Mouse (Mus musculus) hindbrain, embryonic 15.5 days (tissue): ENCODE results near the gene Klhl35. TPM values are rescaled to one million over a fixed set of nuclear protein-coding genes. Genes with fewer than 3 reads are reported as not detected.
A peak's percentile ranks its signal among the peaks of the same experiment; 100 is the strongest.

Experiments used
- ATAC-seq: fragments of 200-750 bp; cut with Nextera tagmentation; 2 replicates; pipeline ENCODE4 v1.8.0; 2017; ENCODE audit warnings: low read depth, moderate number of reproducible peaks, moderate TSS enrichment; ENCODE audit not compliant: low FRiP score
- H3K27ac ChIP-seq: fragments of 300-500 bp; sonication (generic); replicated peaks from 2 replicates; pipeline ENCODE4 v1.5.1; 2015; ENCODE audit warnings: mild to moderate bottlenecking, inconsistent platforms
- H3K27me3 ChIP-seq: fragments of 300-500 bp; sonication (generic); 2 replicates; pipeline ENCODE4 v1.6.1; 2015; ENCODE audit warnings: control low read depth, inconsistent platforms
- H3K36me3 ChIP-seq: fragments of 300-500 bp; sonication (generic); 2 replicates; pipeline ENCODE4 v1.6.1; 2015; ENCODE audit warnings: control low read depth, inconsistent platforms
- H3K4me1 ChIP-seq: fragments of 300-500 bp; sonication (generic); replicated peaks from 2 replicates; pipeline ENCODE4 v1.6.1; 2015; ENCODE audit warnings: control low read depth, inconsistent platforms
- H3K4me2 ChIP-seq: fragments of 300-500 bp; sonication (generic); 2 replicates; pipeline ENCODE4 v1.6.1; 2015; ENCODE audit warnings: moderate library complexity, mild to moderate bottlenecking, inconsistent platforms
- H3K4me3 ChIP-seq: fragments of 300-500 bp; sonication (generic); 2 replicates; pipeline ENCODE4 v1.5.1; 2015; ENCODE audit warnings: mild to moderate bottlenecking, inconsistent platforms
- H3K9ac ChIP-seq: fragments of 300-500 bp; sonication (generic); 2 replicates; pipeline ENCODE4 v1.6.1; 2015; ENCODE audit warnings: inconsistent platforms
- H3K9me3 ChIP-seq: fragments of 300-500 bp; sonication (generic); 2 replicates; pipeline ENCODE4 v1.6.1; 2016; ENCODE audit warnings: control low read depth, inconsistent platforms
- WGBS: fragments of 180-500 bp; shearing (Covaris S2); methylation state at CpG from one replicate; pipeline ENCODE4 v1.1.7; 2015; 5-methylcytosine and 5-hydroxymethylcytosine counted together
- polyA plus RNA-seq: library from polyadenylated mRNA; unstranded; fragments of >200 nt; fragmentation: Nextera tagmentation; extraction: Ambion mirVana; gene quantifications from 2 replicates; pipeline ENCODE4 v1.2.1, GENCODE M21; 2015

Gene Klhl35
- polyA plus RNA-seq, 1 experiment from 2014 or later, result 5.0 TPM

DNA sequence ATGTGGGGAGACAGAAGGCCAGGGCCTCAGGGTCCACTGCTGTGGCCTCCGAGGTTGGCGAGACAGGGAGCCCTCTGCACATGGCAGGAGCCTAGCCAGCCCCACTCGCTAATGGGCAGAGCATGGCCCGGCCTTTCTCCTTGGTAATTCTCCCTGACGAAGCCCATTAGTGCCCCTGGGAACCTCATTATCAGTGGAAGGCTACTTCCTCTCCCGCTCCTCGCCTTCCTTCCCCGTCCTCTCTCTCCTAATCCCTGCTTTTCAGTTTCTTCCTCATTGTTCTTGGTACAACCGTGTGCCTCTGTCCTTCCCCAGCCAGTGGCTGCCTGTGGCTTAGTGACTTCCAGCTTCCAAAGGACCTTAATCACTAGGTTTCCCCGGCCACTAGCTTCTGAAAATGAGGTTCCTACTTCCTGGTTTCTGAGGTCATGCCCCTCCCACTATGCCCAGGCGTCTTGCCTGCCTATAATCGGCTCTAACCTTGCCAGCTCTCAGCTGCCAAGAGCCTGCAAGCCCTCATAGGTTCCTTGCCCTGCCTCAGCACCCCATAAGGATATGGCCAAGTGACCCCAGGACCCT, 31.0 kb upstream of the Klhl35 start:
- no peaks in the 10 kb centered on the region for H3K27me3 ChIP-seq
- H3K9me3 ChIP-seq, result no peaks in the 10 kb centered on the region
- H3K4me1 ChIP-seq, result peaks cover 29% of the 10 kb centered on the region
- no peak overlapping the region for H3K4me3 ChIP-seq
- H3K27ac ChIP-seq, result no peak overlapping the region; the same call in 1 of the 2 replicates
- no peak overlapping the region for H3K4me2 ChIP-seq
- ATAC-seq, result no peak
- WGBS, result 41% methylated on average over 12 of the region's 12 CpGs
- H3K36me3 ChIP-seq, result no peaks in the 10 kb centered on the region
- no peak overlapping the region for H3K9ac ChIP-seq

DNA sequence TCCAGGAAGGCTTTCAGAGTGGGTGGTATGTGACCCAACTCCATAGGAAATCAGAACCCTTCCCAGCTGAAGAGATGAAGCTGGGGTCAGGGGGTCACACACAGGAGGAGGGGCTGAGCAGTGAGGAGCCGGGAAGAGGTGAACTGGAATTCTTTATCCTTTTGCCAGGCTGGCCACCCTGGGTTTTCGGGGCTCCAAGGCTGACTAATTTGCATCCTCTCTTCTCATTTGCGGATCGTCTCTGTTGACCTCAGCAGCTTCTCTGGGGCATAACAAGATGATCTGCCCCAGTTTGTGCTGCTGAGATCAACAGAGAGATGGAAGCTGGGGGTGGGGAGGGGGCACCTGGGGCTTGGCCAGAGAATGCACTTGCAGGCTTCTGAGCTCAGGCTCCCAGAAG, 29.3 kb upstream of the Klhl35 start:
- no peaks in the 10 kb centered on the region for H3K9me3 ChIP-seq
- no peak overlapping the region for H3K27ac ChIP-seq
- no peak overlapping the region for H3K4me2 ChIP-seq
- H3K36me3 ChIP-seq, result no peaks in the 10 kb centered on the region
- no peaks in the 10 kb centered on the region for H3K27me3 ChIP-seq
- WGBS, result 11% methylated on average over 4 of the region's 4 CpGs
- no peak overlapping the region for H3K4me3 ChIP-seq
- ATAC-seq, result no peak
- H3K4me1 ChIP-seq, result peaks cover 36% of the 10 kb centered on the region
- H3K9ac ChIP-seq, result no peak overlapping the region

DNA sequence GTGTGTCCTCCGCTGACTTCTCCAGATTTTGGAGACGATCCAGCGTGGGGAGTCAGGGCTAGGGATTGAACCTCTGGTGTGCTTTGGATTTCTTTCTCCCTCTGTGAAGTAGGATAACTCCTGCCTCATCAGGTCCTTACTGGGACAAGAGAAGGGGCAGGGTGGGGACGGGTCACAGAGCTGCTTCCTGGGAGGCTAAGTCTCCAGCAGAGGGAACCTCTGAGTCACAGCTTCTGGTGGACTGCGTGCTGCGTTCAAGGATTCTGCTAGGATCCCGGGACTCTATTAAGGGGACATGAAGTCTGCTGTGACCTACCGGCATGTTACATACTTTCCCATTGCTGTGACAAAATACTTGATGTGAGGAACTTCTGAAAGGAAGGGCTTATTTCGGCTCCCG, 26.9 kb upstream of the Klhl35 start:
- no peaks in the 10 kb centered on the region for H3K27me3 ChIP-seq
- H3K36me3 ChIP-seq, result no peaks in the 10 kb centered on the region
- H3K27ac ChIP-seq, result no peak overlapping the region
- H3K4me1 ChIP-seq, result peaks cover 31% of the 10 kb centered on the region
- WGBS, result 62% methylated on average over 10 of the region's 10 CpGs
- ATAC-seq, result no peak
- no peak overlapping the region for H3K4me2 ChIP-seq
- no peak overlapping the region for H3K4me3 ChIP-seq
- H3K9ac ChIP-seq, result no peak overlapping the region
- no peaks in the 10 kb centered on the region for H3K9me3 ChIP-seq

DNA sequence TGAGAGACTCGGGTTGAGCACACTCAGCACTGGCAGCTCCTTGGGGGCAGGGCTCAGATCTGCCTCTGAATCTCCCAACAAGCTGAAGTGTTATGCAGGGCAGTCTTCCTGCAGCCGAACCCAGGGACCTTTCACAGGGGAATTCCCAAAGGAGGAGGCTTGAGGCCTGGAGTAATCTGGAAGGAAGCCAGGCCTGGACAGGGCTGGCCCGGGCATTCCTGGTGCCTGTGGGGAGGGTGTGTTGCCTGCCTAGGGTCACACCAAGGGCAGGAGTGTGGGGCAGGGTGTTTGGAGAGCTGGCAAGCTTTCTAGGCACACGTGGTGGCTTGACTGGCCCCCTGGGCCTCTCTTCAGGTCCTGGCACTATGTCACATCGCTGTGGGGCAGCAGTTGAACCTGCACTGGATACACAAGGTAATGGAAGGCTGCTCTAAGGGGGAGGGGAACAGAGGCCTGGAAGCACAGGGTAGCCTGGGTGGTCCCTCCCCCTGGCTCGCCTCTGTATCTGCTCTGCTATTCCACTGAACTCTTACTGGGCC, 24.2 kb upstream of the Klhl35 start:
- ATAC-seq, result peak; percentile 24; the same call in 1 of the 2 replicates
- Histone ChIP-seq H3K9me3 (no peaks in the 10 kb centered on the region), H3K4me3 (no peak overlapping the region), H3K9ac (no peak overlapping the region), H3K4me2 (no peak overlapping the region), H3K27ac (no peak overlapping the region; the same call in 1 of the 2 replicates), H3K4me1 (peaks cover 16% of the 10 kb centered on the region), H3K27me3 (no peaks in the 10 kb centered on the region), H3K36me3 (0 out of 2 replicates have a peak, but pooled peaks cover 3% of the 10 kb centered on the region)
- 17% methylated on average over 6 of the region's 6 CpGs for WGBS

DNA sequence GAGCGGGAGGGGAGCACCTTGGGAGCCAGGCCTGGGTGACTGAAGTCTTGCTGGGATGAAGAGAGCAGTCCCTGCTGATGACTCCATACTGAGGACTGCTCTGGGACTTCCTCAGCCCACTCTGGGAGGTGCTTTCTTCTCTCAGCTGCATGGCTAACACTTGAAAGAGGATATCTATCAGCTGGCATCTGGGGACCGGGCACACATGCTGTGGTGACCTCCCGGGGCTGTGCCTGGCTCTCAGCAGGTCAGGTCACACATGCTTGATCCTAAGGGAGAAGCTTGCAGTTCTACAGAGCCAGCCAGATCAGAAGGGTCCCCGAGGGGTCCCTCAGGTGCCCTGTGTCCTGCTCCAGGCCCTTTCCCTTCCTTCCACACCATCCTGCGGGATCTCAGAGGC, 22.6 kb upstream of the Klhl35 start:
- 0 out of 2 replicates have a peak, but pooled peaks cover 3% of the 10 kb centered on the region for H3K36me3 ChIP-seq
- no peak overlapping the region for H3K4me2 ChIP-seq
- peaks cover 15% of the 10 kb centered on the region for H3K4me1 ChIP-seq
- H3K27me3 ChIP-seq, result no peaks in the 10 kb centered on the region
- H3K9ac ChIP-seq, result no peak overlapping the region
- no peaks in the 10 kb centered on the region for H3K9me3 ChIP-seq
- no peak for ATAC-seq
- WGBS, result 56% methylated on average over 5 of the region's 5 CpGs
- H3K4me3 ChIP-seq, result no peak overlapping the region
- no peak overlapping the region for H3K27ac ChIP-seq

DNA sequence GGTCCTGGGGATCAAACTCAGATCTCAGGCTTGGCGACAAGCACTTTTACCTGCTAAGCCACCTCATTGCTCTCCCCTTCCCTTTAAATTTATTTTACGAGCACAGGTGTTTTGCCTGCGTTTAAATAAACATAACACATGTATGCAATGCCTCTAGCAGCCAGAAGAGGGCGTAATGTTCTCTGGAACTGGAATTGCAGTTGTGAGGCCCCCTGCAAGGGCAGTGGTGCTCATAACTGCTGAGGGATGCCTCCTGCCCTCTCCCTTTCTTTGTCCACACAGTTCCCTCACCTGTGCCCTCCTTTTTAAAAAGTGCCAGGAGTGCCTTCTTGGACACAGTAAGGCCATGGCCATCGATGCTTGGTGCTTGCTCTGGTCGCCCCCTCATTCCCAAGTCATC, 21.8 kb upstream of the Klhl35 start:
- Histone ChIP-seq H3K4me2 (no peak overlapping the region), H3K36me3 (0 out of 2 replicates have a peak, but pooled peaks cover 3% of the 10 kb centered on the region), H3K27ac (no peak overlapping the region), H3K4me3 (no peak overlapping the region), H3K9ac (no peak overlapping the region), H3K9me3 (no peaks in the 10 kb centered on the region), H3K27me3 (no peaks in the 10 kb centered on the region), H3K4me1 (peaks cover 19% of the 10 kb centered on the region)
- ATAC-seq, result no peak
- 66% methylated on average over 6 of the region's 6 CpGs for WGBS

DNA sequence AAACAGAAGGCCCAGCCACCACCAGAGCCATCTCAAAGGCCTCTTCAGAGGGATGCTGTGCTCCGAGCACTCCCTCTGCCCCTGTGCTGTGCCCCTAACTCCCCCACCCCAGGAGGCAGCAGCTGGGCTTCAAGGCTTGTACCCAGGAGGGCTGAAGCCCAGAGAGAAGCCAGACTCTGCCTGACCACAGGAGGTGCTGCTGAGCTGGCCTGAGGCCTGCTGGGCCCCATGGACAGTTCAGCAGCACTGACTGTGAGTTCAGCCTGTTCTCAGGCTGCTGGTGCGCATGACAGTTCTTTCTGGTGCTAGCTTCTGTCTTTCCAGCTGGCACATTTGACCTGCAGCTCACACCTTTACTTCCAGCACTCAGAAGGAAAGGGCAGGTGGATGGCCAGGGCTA, 20.0 kb upstream of the Klhl35 start:
- 59% methylated on average over 2 of the region's 2 CpGs for WGBS
- no peak for ATAC-seq
- H3K9me3 ChIP-seq, result no peaks in the 10 kb centered on the region
- H3K9ac ChIP-seq, result no peak overlapping the region
- 0 out of 2 replicates have a peak, but pooled peaks cover 3% of the 10 kb centered on the region for H3K36me3 ChIP-seq
- peaks cover 35% of the 10 kb centered on the region for H3K4me1 ChIP-seq
- no peak overlapping the region for H3K27ac ChIP-seq
- H3K4me3 ChIP-seq, result no peak overlapping the region
- no peak overlapping the region for H3K4me2 ChIP-seq
- no peaks in the 10 kb centered on the region for H3K27me3 ChIP-seq

DNA sequence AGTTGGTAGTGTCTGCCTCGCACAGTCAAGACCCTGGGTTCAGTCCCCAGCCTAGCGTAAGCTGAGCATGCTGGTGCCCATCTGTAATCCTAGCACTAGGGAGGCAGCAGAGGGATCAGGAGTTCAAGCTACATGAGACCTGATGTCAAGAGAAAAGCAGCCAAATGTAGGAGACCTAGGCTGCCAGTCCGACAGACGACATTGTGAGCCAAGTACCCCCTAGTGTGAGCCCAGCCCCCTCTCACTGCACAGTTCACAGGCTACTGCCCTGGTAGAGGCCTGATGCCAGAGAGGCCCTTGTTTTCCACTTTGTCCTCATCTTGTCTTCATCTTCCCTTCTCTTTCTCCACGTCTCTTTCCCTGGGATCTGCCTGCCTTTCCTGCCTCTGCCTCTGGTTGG, 18.5 kb upstream of the Klhl35 start:
- ATAC-seq, result no peak
- Histone ChIP-seq H3K4me2 (no peak overlapping the region), H3K27me3 (no peaks in the 10 kb centered on the region), H3K9ac (no peak overlapping the region), H3K4me1 (peaks cover 23% of the 10 kb centered on the region), H3K9me3 (no peaks in the 10 kb centered on the region), H3K4me3 (no peak overlapping the region), H3K27ac (no peak overlapping the region), H3K36me3 (0 out of 2 replicates have a peak, but pooled peaks cover 3% of the 10 kb centered on the region)
- WGBS, result 55% methylated on average over 5 of the region's 5 CpGs

DNA sequence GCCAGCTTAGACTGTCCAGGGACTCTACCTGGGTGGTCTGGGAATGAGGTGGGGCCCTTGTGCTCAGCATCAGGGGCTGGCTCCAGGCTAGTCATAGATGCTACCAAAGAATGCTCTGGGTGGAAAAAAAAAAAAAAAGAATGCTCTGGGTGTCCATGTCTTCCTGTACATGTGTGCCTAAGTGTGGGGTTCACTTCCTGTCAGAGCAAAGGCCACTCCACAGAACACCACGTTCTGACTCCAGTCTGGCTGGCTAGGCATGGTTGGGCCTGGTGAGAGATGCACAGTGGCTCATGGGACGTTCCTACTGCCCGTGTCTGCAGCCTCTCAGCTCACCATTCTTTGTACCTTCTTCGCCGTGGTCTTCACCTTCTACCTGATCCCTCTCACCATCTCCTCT, 17.2 kb upstream of the Klhl35 start:
- no peak overlapping the region for H3K4me2 ChIP-seq
- 80% methylated on average over 5 of the region's 5 CpGs for WGBS
- H3K4me3 ChIP-seq, result no peak overlapping the region
- no peaks in the 10 kb centered on the region for H3K27me3 ChIP-seq
- H3K4me1 ChIP-seq, result peaks cover 23% of the 10 kb centered on the region
- H3K9ac ChIP-seq, result no peak overlapping the region
- H3K9me3 ChIP-seq, result no peaks in the 10 kb centered on the region
- ATAC-seq, result no peak
- H3K36me3 ChIP-seq, result 0 out of 2 replicates have a peak, but pooled peaks cover 3% of the 10 kb centered on the region
- peak overlapping the region; percentile 60; the same call in 1 of the 2 replicates for H3K27ac ChIP-seq

DNA sequence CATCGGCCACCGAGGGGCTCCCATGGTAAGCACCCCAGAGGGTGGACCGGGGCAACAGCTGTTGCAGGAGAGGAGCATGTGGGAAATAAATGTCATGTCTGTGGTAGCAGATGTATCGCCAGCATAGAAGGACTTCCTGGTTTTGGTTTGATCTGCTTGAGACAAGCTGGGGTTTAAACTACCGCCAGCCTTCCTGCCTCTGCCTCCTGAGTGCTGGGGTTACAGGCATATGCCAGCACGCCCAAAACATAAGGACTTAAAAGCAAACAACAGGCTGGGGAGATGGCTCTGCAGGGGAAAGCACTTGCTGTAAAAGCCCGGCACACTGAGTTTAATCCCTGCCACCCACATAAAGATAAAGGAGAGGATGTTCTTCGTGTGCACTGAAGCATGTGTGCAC, 16.7 kb upstream of the Klhl35 start:
- no peak overlapping the region for H3K4me3 ChIP-seq
- 31% methylated on average over 8 of the region's 8 CpGs for WGBS
- H3K9me3 ChIP-seq, result no peaks in the 10 kb centered on the region
- no peak for ATAC-seq
- H3K9ac ChIP-seq, result no peak overlapping the region
- 0 out of 2 replicates have a peak, but pooled peaks cover 3% of the 10 kb centered on the region for H3K36me3 ChIP-seq
- H3K4me2 ChIP-seq, result no peak overlapping the region
- H3K27me3 ChIP-seq, result no peaks in the 10 kb centered on the region
- H3K27ac ChIP-seq, result peak overlapping the region; percentile 60; the same call in 1 of the 2 replicates
- H3K4me1 ChIP-seq, result peaks cover 23% of the 10 kb centered on the region

DNA sequence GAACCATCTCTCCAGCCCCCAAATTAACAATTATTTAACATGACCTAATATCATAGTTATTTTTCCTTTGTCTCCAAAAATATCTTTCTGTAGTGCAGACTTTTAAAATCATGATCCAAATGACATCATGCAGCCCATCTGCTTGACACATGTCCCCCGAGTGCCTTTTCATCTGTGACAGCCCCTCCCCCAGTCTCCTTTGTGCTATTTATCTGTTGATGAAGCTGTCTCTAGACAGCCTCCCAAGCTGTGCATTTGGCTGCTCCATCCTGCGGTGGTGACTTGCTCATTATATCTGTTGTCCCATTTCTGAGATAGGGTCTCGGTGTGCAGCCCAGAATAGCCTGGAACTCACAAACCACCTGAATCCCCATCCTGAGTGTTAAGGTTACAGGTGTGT, 16.1 kb upstream of the Klhl35 start:
- 13% methylated on average over 3 of the region's 3 CpGs for WGBS
- H3K9me3 ChIP-seq, result no peaks in the 10 kb centered on the region
- H3K27ac ChIP-seq, result 0 out of 2 replicates have a peak overlapping the region, but pooled peaks have one; percentile 42
- H3K9ac ChIP-seq, result no peak overlapping the region
- no peak overlapping the region for H3K4me3 ChIP-seq
- H3K36me3 ChIP-seq, result no peaks in the 10 kb centered on the region
- ATAC-seq, result 0 out of 2 replicates have a peak, but pooled peaks have one; percentile 24
- no peak overlapping the region for H3K4me2 ChIP-seq
- no peaks in the 10 kb centered on the region for H3K27me3 ChIP-seq
- H3K4me1 ChIP-seq, result peaks cover 23% of the 10 kb centered on the region

DNA sequence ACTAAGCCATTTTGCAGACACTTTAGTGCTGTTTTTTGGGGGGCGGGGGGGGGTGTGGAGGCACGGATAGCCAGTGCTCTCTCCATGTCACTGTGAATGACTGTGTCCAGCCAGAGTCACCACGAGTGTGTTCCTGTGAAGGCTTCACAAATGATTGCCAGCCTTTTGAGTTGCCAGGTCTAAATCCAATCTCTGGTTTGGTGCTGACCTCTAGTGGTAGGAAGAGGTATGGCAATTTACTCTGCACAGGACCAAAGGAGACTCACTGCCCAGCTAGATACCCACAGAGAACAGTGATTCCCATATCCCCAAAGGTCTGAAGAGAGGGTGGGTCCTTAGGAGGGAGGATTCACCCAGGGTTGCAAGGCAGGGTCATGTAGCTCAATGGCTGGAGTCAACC, 15.1 kb upstream of the Klhl35 start:
- peak; percentile 39 for ATAC-seq
- Histone ChIP-seq H3K9me3 (no peaks in the 10 kb centered on the region), H3K27ac (peak overlapping the region; percentile 42; the same call in 1 of the 2 replicates), H3K4me1 (peaks cover 23% of the 10 kb centered on the region), H3K4me3 (no peak overlapping the region), H3K9ac (no peak overlapping the region), H3K36me3 (no peaks in the 10 kb centered on the region), H3K27me3 (no peaks in the 10 kb centered on the region), H3K4me2 (no peak overlapping the region)
- WGBS, result under 1% methylated on average over 3 of the region's 3 CpGs
